Mouse (Mus musculus) heart, embryonic 11.5 days (tissue): ENCODE data around the gene Ifna7. TPM values are rescaled to one million over a fixed set of nuclear protein-coding genes. Genes with fewer than 3 reads are reported as not detected.
"Not testable (repeated sequence)": the region's sequence is repeated elsewhere in the genome, so short reads cannot be mapped to it uniquely, and the experiment has no call there.

Source experiments
- ATAC-seq: fragments of 200-750 bp; cut with Nextera tagmentation; replicated peaks from 2 replicates; pipeline ENCODE4 v1.8.0; 2017; ENCODE audit warnings: moderate library complexity; ENCODE audit not compliant: insufficient number of reproducible peaks, low FRiP score, low TSS enrichment
- H3K27ac ChIP-seq: fragments of 300-500 bp; sonication (generic); 2 replicates; pipeline ENCODE4 v1.5.1; 2014; ENCODE audit warnings: mild to moderate bottlenecking, low read depth, low read length
- H3K27me3 ChIP-seq: fragments of 300-500 bp; sonication (generic); 2 replicates; pipeline ENCODE4 v1.6.1; 2014; ENCODE audit warnings: mild to moderate bottlenecking, low read length, mixed read lengths; ENCODE audit not compliant: control insufficient read depth, insufficient read depth
- H3K36me3 ChIP-seq: fragments of 300-500 bp; sonication (generic); 2 replicates; pipeline ENCODE4 v1.6.1; 2014; ENCODE audit warnings: mild to moderate bottlenecking, low read length, moderate library complexity, mixed read lengths; ENCODE audit not compliant: control insufficient read depth, insufficient read depth
- H3K4me1 ChIP-seq: fragments of 300-500 bp; sonication (generic); 2 replicates; pipeline ENCODE4 v1.6.1; 2014; ENCODE audit warnings: low read length; ENCODE audit not compliant: control insufficient read depth, insufficient read depth
- H3K4me2 ChIP-seq: fragments of 300-500 bp; sonication (generic); 2 replicates; pipeline ENCODE4 v1.6.1; 2014; ENCODE audit warnings: mild to moderate bottlenecking, moderate library complexity
- H3K4me3 ChIP-seq: fragments of 300-500 bp; sonication (generic); 2 replicates; pipeline ENCODE4 v1.5.1; 2014; ENCODE audit warnings: low read depth, low read length
- H3K9ac ChIP-seq: fragments of 300-500 bp; sonication (generic); 2 replicates; pipeline ENCODE4 v1.6.1; 2014; ENCODE audit warnings: mild to moderate bottlenecking, low read depth, low read length, moderate library complexity
- H3K9me3 ChIP-seq: fragments of 300-500 bp; sonication (generic); replicated peaks from 2 replicates; pipeline ENCODE4 v1.6.1; 2016; ENCODE audit warnings: low read length; ENCODE audit not compliant: control insufficient read depth
- WGBS: fragments of 180-500 bp; shearing (Covaris S2); extraction: QIAGEN DNeasy Blood & Tissue Kit; methylation state at CpG from one replicate; pipeline ENCODE4 v1.1.7; 2014; ENCODE audit not compliant: insufficient replicate concordance; 5-methylcytosine and 5-hydroxymethylcytosine counted together
- polyA plus RNA-seq: library from polyadenylated mRNA; unstranded; fragments of >200 nt; fragmentation: Nextera tagmentation; extraction: Ambion mirVana; gene quantifications from 2 replicates; pipeline ENCODE4 v1.2.1, GENCODE M21; 2014

The Ifna7 gene
- polyA plus RNA-seq = not detected in 2 replicates

- Histone ChIP-seq H3K36me3 (no peaks in the 10 kb centered on the region), H3K4me2 (no peak within 1 kb of the TSS), H3K27me3 (no peaks in the 10 kb centered on the region), H3K9me3 (no peaks in the 10 kb centered on the region), H3K27ac (no peak within 1 kb of the TSS), H3K4me3 (no peak within 1 kb of the TSS), H3K4me1 (no peaks in the 10 kb centered on the region), H3K9ac (no peak within 1 kb of the TSS)
- WGBS = 52% methylated on average over 3 of the region's 3 CpGs
- no peak for ATAC-seq
These were observed at the start of gene Ifna7 for GRCm38 (mm10) chr4:88815928-88816327. Ifna7 (plus strand) TSS chr4:88816228.

GRCm38 (mm10) chr4:88773534-88773933 is 42.5 kb upstream of the Ifna7 start, which contains the start of gene Gm13290:
Gm13290 (plus strand) TSS chr4:88773834.
- H3K27ac ChIP-seq, H3K4me1 ChIP-seq, H3K9ac ChIP-seq, H3K27me3 ChIP-seq, ATAC-seq, H3K4me2 ChIP-seq, H3K9me3 ChIP-seq, H3K36me3 ChIP-seq, H3K4me3 ChIP-seq: not testable (repeated sequence)
- no CpG with 5 or more reads among the region's 32 CpGs for WGBS

DNA sequence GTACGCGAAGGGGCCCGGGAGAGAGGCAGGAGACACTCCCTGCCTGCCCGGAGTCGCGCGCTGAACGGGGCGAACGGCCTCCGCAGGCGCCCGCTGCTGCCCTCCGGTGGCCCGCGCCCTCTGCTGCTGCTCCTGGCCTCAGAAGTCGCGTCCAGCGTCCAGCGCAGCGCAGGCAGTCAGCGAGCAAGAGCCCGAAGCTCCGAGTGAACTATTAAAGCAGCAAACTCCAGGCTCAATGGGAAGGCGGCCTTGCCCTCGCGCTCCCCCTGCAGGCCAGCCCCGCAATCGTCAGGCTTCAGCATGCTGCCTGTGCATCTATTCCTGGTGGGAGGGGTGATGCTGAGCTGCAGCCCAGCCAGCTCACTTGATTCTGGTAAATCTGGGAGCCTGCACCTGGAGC is 39.4 kb upstream of the Ifna7 start, which contains the start of gene Gm13289:
TSS of gene Gm13289 (plus strand) at position 301 of the 400 bp plus-strand sequence.
- not testable (repeated sequence) for H3K4me3 ChIP-seq, H3K4me1 ChIP-seq, H3K9me3 ChIP-seq, H3K4me2 ChIP-seq, H3K36me3 ChIP-seq, H3K9ac ChIP-seq, H3K27me3 ChIP-seq, ATAC-seq, H3K27ac ChIP-seq
- WGBS = no CpG with 5 or more reads among the region's 29 CpGs

DNA sequence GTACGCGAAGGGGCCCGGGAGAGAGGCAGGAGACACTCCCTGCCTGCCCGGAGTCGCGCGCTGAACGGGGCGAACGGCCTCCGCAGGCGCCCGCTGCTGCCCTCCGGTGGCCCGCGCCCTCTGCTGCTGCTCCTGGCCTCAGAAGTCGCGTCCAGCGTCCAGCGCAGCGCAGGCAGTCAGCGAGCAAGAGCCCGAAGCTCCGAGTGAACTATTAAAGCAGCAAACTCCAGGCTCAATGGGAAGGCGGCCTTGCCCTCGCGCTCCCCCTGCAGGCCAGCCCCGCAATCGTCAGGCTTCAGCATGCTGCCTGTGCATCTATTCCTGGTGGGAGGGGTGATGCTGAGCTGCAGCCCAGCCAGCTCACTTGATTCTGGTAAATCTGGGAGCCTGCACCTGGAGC is 36.5 kb upstream of the Ifna7 start, which contains the start of gene Gm13272:
TSS of gene Gm13272 (plus strand) at position 301 of the 400 bp plus-strand sequence.
- H3K27ac ChIP-seq, H3K4me2 ChIP-seq, H3K27me3 ChIP-seq, H3K9ac ChIP-seq, ATAC-seq, H3K4me1 ChIP-seq, H3K4me3 ChIP-seq, H3K36me3 ChIP-seq, H3K9me3 ChIP-seq: not testable (repeated sequence)
- WGBS = no CpG with 5 or more reads among the region's 29 CpGs

- not testable (repeated sequence) for H3K4me2 ChIP-seq, H3K36me3 ChIP-seq, H3K9me3 ChIP-seq, H3K4me1 ChIP-seq, H3K27me3 ChIP-seq, H3K4me3 ChIP-seq, ATAC-seq, H3K27ac ChIP-seq, H3K9ac ChIP-seq
- WGBS = 33% methylated on average over 15 of the region's 18 CpGs
These were observed 35.7 kb upstream of the Ifna7 start for GRCm38 (mm10) chr4:88780320-88780719.

GRCm38 (mm10) chr4:88781831-88782230 is 34.2 kb upstream of the Ifna7 start, which contains the start of gene Ifnz:
Ifnz (plus strand) TSS chr4:88782131.
- not testable (repeated sequence) for ATAC-seq, H3K9me3 ChIP-seq, H3K4me3 ChIP-seq, H3K27ac ChIP-seq, H3K4me1 ChIP-seq, H3K9ac ChIP-seq, H3K27me3 ChIP-seq, H3K36me3 ChIP-seq
- H3K4me2 ChIP-seq = peak within 1 kb of the TSS; percentile 49
- 10% methylated on average over 3 of the region's 7 CpGs for WGBS

DNA sequence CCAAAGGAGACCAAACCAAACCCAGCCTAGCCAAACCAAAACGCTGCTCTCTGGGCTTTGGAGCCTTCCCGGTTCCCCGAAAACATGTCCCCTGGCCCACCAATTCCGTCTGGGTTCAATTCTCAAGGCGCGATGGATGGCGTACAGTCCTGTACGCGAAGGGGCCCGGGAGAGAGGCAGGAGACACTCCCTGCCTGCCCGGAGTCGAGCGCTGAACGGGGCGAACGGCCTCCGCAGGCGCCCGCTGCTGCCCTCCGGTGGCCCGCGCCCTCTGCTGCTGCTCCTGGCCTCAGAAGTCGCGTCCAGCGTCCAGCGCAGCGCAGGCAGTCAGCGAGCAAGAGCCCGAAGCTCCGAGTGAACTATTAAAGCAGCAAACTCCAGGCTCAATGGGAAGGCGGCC is 33.7 kb upstream of the Ifna7 start:
- H3K4me1 ChIP-seq, H3K9me3 ChIP-seq, H3K9ac ChIP-seq, ATAC-seq, H3K27ac ChIP-seq, H3K4me3 ChIP-seq, H3K27me3 ChIP-seq, H3K36me3 ChIP-seq: not testable (repeated sequence)
- 0% methylated on average over 3 of the region's 31 CpGs for WGBS
- peak overlapping the region; percentile 49 for H3K4me2 ChIP-seq

GRCm38 (mm10) chr4:88785409-88785808 is 30.6 kb upstream of the Ifna7 start, which contains the start of gene Gm13276:
Gm13276 (plus strand) TSS chr4:88785709.
- not testable (repeated sequence) for H3K9me3 ChIP-seq, H3K36me3 ChIP-seq, H3K4me3 ChIP-seq, H3K27ac ChIP-seq, H3K9ac ChIP-seq, H3K4me1 ChIP-seq, H3K4me2 ChIP-seq, ATAC-seq, H3K27me3 ChIP-seq
- WGBS = no CpG with 5 or more reads among the region's 27 CpGs

- WGBS = 0% methylated on average over 3 of the region's 28 CpGs
- not testable (repeated sequence) for H3K4me1 ChIP-seq, H3K27ac ChIP-seq, H3K4me3 ChIP-seq, H3K9ac ChIP-seq, H3K9me3 ChIP-seq, H3K36me3 ChIP-seq, H3K27me3 ChIP-seq, ATAC-seq, H3K4me2 ChIP-seq
These were observed 27.6 kb upstream of the Ifna7 start, which contains the start of gene Gm13277 for GRCm38 (mm10) chr4:88788402-88788801. Gm13277 (plus strand) TSS chr4:88788632.
